Mouse (Mus musculus): ENCODE measurements around the gene Wdr49. TPM values are rescaled to one million over a fixed set of nuclear protein-coding genes. Genes with fewer than 3 reads are reported as not detected.
A peak's percentile ranks its signal among the peaks of the same experiment; 100 is the strongest.

Gene Wdr49
- polyA plus RNA-seq (2015; fragmentation: Nextera tagmentation; extraction: Ambion mirVana), result 0.35 and 0.42 TPM in 2 replicates

DNA sequence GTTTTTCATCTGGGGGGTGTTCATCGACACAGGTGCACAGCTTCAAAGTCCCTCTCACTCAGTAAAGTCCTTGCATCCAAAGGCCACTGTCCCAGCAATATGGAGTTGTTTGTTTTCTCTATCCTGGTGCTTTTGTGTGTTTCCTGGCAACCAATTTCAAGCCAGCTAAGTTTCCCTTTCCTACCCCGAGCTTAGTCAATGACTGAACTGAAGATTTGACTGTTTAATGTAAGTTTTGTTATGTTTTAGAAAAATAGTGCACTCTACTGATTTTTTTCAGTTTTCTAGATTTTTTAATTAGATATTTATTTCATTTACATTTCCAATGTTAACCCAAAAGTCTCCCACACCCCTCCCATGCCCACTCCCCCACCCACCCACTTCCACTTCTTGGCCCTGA is at the start of gene Wdr49:
Wdr49 (minus strand) TSS at position 101 of the 400 bp plus-strand sequence.
- no peak within 1 kb of the TSS for H3K4me3 ChIP-seq
- WGBS, result 26% methylated on average over 2 of the region's 2 CpGs
- no peaks in the 10 kb centered on the region for H3K27me3 ChIP-seq
- no peaks in the 10 kb centered on the region for H3K4me1 ChIP-seq (replicated peaks)
- no peaks in the 10 kb centered on the region for H3K9me3 ChIP-seq
- H3K9ac ChIP-seq, result no peak within 1 kb of the TSS
- no peaks in the 10 kb centered on the region for H3K36me3 ChIP-seq
- no peak for ATAC-seq (ENCODE audit: low FRiP score, low read depth)
- no peak within 1 kb of the TSS for H3K27ac ChIP-seq (replicated peaks)
- H3K4me2 ChIP-seq, result no peak within 1 kb of the TSS

DNA sequence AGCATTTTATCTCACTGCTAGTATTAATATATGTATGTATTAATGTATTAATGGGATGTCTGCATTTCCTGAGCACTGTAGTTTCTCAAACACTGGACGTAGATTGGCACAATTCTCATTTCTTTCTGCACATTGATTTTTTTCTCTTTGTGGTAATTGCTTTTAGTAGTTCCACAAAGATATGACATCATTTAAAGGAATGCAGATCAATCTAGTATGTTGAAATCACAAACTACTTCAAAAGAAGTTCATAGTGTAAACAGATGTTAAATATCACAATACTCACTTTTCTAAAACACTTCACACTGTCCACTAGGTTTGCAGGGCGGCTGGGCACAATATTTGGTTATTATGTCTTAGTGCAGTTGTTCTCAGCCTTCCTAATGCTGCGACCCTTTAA is 49.1 kb upstream of the Wdr49 start:
- Histone ChIP-seq H3K36me3 (peaks cover 24% of the 10 kb centered on the region), H3K9ac (no peak overlapping the region), H3K4me2 (no peak overlapping the region), H3K9me3 (no peaks in the 10 kb centered on the region), H3K4me3 (no peak overlapping the region), H3K27me3 (no peaks in the 10 kb centered on the region), H3K4me1 (replicated peaks) (no peaks in the 10 kb centered on the region), H3K27ac (replicated peaks) (no peak overlapping the region)
- WGBS, result 93% methylated on average over 3 of the region's 3 CpGs
- ATAC-seq (ENCODE audit: low FRiP score, low read depth), result no peak

DNA sequence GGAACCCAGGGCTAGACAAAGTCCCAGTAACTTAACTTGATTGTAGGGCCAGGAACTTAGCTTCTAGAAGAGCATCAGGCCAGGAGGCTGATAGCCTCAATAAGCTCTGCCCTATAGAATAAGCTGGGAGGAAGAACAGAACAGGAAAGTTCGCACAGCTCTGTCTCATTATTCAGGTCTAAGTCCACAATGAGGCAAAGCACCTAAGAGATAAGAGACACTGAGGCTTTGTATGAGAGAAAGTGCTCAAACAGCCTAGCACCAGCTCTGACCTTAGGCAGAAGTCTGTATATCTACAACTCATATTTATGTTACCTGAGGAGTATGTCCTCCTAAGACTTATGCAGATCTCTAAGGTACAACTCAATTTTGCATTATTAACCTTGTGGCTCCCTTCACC is 40.6 kb upstream of the Wdr49 start:
- no peaks in the 10 kb centered on the region for H3K27me3 ChIP-seq
- no peak for ATAC-seq (ENCODE audit: low FRiP score, low read depth)
- peaks cover 31% of the 10 kb centered on the region for H3K36me3 ChIP-seq
- H3K27ac ChIP-seq (replicated peaks), result no peak overlapping the region
- no peaks in the 10 kb centered on the region for H3K9me3 ChIP-seq
- 94% methylated on average over 1 of the region's 1 CpGs for WGBS
- H3K4me1 ChIP-seq (replicated peaks), result no peaks in the 10 kb centered on the region
- no peak overlapping the region for H3K4me3 ChIP-seq
- H3K9ac ChIP-seq, result no peak overlapping the region
- H3K4me2 ChIP-seq, result no peak overlapping the region

DNA sequence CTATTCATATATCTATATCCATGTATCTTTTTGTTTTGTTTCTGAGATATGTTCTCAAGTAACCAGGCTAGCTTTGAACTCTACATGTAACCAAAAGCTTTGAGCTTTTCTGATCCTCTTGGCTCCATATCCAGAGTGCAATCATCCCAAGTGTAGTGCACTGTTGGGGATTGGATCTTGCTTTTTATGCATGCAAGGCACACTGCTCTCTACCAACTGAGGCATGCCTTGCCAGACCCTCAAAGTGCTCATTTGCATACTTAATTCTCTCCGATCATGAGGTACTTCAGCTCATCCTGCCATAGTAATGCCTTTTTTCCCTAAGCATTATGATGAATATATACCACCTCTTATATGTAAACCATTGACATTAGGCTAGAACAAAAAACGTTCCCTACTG is 39.4 kb upstream of the Wdr49 start:
- H3K27ac ChIP-seq (replicated peaks), result no peak overlapping the region
- no peak overlapping the region for H3K4me2 ChIP-seq
- no peak overlapping the region for H3K4me3 ChIP-seq
- no peak overlapping the region for H3K9ac ChIP-seq
- H3K4me1 ChIP-seq (replicated peaks), result no peaks in the 10 kb centered on the region
- no peaks in the 10 kb centered on the region for H3K9me3 ChIP-seq
- no peaks in the 10 kb centered on the region for H3K27me3 ChIP-seq
- peak; percentile 30; the same call in 1 of the 2 replicates for ATAC-seq (ENCODE audit: low FRiP score, low read depth)
- 52% methylated on average over 2 of the region's 2 CpGs for WGBS
- peaks cover 20% of the 10 kb centered on the region for H3K36me3 ChIP-seq

DNA sequence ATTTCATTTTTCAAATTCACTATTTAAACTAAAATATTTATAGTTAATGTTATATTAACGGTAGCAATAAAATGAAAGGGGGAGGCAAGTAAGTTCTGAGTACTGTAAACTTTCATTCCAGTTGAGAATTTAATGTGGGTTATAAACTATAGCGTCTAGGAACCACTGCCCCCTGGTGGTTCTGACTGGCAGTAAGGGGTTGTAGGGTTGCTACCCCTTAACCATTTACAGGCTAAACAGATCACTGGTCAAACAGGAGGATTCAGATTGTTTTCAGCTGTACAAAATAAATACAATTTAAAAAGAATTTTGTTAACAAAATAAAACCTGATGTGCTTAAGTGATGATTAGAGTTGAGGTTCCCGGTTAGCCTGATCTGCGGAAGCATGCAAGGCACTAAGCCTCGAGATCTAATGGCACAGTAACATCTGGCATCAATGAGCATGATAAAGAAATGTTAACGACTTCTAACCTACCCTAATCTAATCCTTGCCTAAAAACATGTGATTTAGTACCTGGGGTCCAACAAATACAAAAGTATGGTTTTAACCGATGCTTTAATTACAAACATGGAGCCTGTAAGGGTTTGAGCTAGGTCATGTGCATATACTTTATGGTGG is 35.8 kb upstream of the Wdr49 start:
- H3K27me3 ChIP-seq, result no peaks in the 10 kb centered on the region
- no peak for ATAC-seq (ENCODE audit: low FRiP score, low read depth)
- no peak overlapping the region for H3K27ac ChIP-seq (replicated peaks)

DNA sequence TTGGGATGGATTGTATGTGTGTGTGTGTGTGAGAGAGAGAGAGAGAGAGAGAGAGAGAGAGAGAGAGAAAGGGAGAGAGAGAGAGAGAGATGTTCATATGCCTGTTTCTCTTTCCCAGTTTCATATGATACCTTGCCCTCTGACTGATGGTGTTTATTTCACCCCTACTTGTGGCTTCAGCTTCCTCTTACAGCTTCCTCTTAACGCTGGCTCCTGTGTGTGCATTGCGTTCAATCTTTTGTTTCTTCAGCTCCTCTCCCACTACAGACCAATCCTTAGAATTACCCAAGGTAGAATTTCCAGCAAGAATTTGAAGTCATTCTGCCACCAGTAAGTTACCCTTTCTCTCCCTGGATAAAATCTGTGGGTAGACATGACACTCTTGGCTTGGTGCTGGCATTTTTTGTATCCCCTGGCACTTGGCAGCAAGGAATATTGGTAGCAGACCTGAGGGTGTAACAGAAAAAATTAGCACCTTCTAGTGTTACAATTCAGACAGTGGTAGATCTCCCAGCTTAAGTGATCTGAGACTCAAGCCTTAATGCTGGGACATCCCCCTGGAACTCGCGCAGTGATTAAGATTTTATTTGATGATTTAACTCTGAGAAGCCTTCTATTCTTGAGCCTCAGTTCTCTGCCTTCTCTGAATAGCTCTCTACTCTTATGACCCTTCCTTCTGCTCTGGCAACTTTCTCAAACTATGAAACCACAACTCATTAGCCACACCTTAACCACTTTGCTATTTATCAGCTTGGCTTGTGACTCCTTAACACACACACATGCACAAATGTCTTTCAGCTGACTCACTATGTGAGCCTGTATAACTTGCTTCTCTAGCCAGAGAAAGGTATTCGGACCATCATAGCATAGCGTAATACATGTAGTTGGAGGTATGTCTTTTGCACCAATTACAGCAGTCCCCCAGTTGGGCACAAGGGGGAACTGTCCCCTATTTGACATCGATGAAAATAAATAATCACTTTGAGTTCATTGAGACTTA is 17.3 kb upstream of the Wdr49 start:
- no peaks in the 10 kb centered on the region for H3K4me1 ChIP-seq (replicated peaks)
- WGBS, result 90% methylated on average over 7 of the region's 7 CpGs
- no peaks in the 10 kb centered on the region for H3K27me3 ChIP-seq
- H3K36me3 ChIP-seq, result no peaks in the 10 kb centered on the region
- H3K4me3 ChIP-seq, result no peak overlapping the region
- ATAC-seq (ENCODE audit: low FRiP score, low read depth), result no peak
- H3K27ac ChIP-seq (replicated peaks), result no peak overlapping the region
- H3K9me3 ChIP-seq, result no peaks in the 10 kb centered on the region
- H3K4me2 ChIP-seq, result no peak overlapping the region
- no peak overlapping the region for H3K9ac ChIP-seq

More for the DNA sequence above, 35.8 kb upstream of the Wdr49 start:
- Histone ChIP-seq H3K9me3 (no peaks in the 10 kb centered on the region), H3K4me1 (replicated peaks) (no peaks in the 10 kb centered on the region), H3K4me2 (no peak overlapping the region), H3K36me3 (peaks cover 24% of the 10 kb centered on the region), H3K9ac (no peak overlapping the region), H3K4me3 (no peak overlapping the region)
- WGBS, result 80% methylated on average over 7 of the region's 7 CpGs

DNA sequence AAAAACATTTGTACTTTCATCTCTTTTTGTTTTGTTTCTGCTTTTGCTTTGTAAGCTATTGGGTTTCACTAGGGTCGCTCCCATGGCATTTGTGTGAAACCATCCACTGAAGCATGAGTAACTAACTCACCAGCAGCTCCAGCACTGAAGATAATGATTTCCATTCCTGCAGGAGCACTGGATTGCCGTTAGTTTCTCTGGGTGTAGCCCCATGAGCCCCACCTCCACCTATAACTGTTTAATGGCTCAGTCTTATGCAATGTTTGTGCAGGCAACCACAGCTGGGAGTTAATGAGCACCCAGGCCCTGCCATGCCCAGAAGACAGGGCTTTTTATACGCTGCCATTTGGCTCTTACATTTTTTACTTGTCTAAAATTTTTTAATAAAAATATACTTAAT is 11.0 kb upstream of the Wdr49 start:
- WGBS, result 64% methylated on average over 3 of the region's 3 CpGs
- no peak overlapping the region for H3K4me2 ChIP-seq
- ATAC-seq (ENCODE audit: low FRiP score, low read depth), result no peak
- no peak overlapping the region for H3K4me3 ChIP-seq
- no peaks in the 10 kb centered on the region for H3K4me1 ChIP-seq (replicated peaks)
- H3K36me3 ChIP-seq, result no peaks in the 10 kb centered on the region
- no peaks in the 10 kb centered on the region for H3K27me3 ChIP-seq
- H3K9me3 ChIP-seq, result no peaks in the 10 kb centered on the region
- H3K9ac ChIP-seq, result no peak overlapping the region
- H3K27ac ChIP-seq (replicated peaks), result no peak overlapping the region

DNA sequence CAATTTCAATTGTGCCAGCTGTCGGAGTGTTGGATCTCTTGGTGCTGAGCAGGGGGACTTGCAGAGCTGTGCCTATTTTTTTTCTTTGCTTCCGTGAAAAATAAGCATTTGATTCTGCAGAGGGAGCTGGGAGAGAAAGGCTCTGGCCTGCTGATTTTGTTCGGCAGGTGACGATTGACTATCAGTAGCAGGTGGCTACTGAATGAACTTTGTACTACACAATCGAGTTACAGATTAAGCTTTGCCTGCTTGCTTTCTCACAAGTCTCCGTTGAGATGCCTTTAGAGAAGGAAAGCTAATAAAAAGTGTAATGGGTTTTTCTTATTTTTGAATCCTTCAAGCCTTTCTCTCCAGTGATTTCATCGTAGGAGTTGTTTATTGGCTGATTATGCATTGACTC is 6.8 kb downstream of the Wdr49 start:
- 75% methylated on average over 7 of the region's 7 CpGs for WGBS
- Histone ChIP-seq H3K4me2 (no peak overlapping the region), H3K9me3 (no peaks in the 10 kb centered on the region), H3K9ac (no peak overlapping the region), H3K27ac (replicated peaks) (no peak overlapping the region), H3K4me1 (replicated peaks) (no peaks in the 10 kb centered on the region), H3K27me3 (no peaks in the 10 kb centered on the region), H3K36me3 (no peaks in the 10 kb centered on the region), H3K4me3 (no peak overlapping the region)
- no peak for ATAC-seq (ENCODE audit: low FRiP score, low read depth)

DNA sequence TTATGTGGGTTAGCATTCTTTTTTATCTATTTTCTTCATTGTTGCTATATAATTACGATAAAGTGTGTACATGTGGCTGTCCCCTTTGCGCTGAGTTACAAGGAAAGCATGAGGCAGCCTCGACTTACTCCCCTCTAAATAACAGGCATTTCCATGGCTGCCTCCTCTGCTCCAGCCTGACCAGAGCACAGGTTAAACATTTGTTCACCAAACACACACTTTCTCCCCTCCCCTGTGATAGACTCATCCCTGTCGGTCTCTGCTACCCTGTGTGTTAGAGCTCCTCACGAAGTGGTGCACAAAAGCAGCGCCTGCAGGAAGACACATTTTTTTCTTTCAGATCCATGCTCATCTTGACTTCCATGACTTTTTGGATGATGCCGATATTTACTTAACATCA is 7.3 kb downstream of the Wdr49 start:
- H3K9me3 ChIP-seq, result no peaks in the 10 kb centered on the region
- no peaks in the 10 kb centered on the region for H3K36me3 ChIP-seq
- no peak for ATAC-seq (ENCODE audit: low FRiP score, low read depth)
- WGBS, result 84% methylated on average over 7 of the region's 7 CpGs
- no peak overlapping the region for H3K4me2 ChIP-seq
- H3K4me3 ChIP-seq, result no peak overlapping the region
- no peaks in the 10 kb centered on the region for H3K4me1 ChIP-seq (replicated peaks)
- no peaks in the 10 kb centered on the region for H3K27me3 ChIP-seq
- H3K27ac ChIP-seq (replicated peaks), result no peak overlapping the region
- no peak overlapping the region for H3K9ac ChIP-seq

DNA sequence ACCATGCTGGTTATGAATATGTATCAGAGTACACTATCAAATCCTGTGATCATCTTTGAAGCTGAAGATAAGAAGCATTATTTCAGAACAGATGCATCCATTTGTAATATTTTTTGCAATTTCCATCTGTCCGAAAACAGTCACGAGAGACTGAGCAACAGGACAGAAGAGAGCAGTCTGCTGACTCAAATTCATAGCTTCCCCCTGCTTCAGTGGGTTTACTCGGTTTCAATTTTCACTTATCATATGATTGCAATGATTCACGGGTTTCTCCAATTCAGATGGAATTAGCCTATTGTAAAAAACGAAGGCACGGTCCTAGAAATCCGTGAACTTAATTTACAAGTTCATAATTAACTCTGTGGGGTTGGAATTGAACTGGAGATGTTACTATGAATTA is 13.8 kb downstream of the Wdr49 start:
- H3K9me3 ChIP-seq, result no peaks in the 10 kb centered on the region
- H3K4me2 ChIP-seq, result no peak overlapping the region
- H3K4me1 ChIP-seq (replicated peaks), result no peaks in the 10 kb centered on the region
- no peak overlapping the region for H3K9ac ChIP-seq
- H3K36me3 ChIP-seq, result no peaks in the 10 kb centered on the region
- no peak overlapping the region for H3K27ac ChIP-seq (replicated peaks)
- no peaks in the 10 kb centered on the region for H3K27me3 ChIP-seq
- H3K4me3 ChIP-seq, result no peak overlapping the region
- no peak for ATAC-seq (ENCODE audit: low FRiP score, low read depth)
- WGBS, result 88% methylated on average over 7 of the region's 7 CpGs

DNA sequence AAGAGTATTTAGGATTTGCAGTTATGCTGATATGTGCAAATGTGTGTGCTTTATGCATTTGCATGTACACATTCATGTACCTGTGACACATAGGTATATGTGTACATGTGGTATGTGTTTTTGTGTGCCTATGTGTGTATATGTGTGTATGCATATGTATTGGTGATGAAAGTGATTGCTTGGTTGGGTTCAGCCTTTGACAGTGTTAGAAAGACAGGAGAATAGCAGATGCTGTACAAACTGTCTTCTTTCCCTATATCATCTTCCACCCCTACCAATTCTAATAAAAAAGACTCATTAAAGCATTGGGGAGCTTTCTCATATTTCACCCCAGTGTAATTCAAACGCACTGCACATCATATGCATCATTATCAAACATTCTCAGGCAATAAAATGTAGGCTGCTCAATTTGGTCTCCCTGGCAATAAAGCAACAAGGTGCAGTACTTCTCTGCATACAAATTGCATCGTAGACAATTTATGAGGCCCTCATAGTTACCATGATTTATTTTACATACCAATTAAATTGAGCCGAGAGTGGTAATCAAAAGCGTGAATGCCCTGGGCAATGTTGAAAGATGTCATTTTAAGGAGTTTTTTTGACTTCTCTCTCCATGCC is 51.3 kb downstream of the Wdr49 start:
- no peaks in the 10 kb centered on the region for H3K4me1 ChIP-seq (replicated peaks)
- no peaks in the 10 kb centered on the region for H3K9me3 ChIP-seq
- 51% methylated on average over 4 of the region's 4 CpGs for WGBS
- no peak overlapping the region for H3K9ac ChIP-seq
- H3K36me3 ChIP-seq, result no peaks in the 10 kb centered on the region
- peak; percentile 66; the same call in 1 of the 2 replicates for ATAC-seq (ENCODE audit: low FRiP score, low read depth)
- no peaks in the 10 kb centered on the region for H3K27me3 ChIP-seq
- no peak overlapping the region for H3K4me2 ChIP-seq
- H3K27ac ChIP-seq (replicated peaks), result 0 out of 2 replicates have a peak overlapping the region, but pooled peaks have one; percentile 30
- H3K4me3 ChIP-seq, result no peak overlapping the region

DNA sequence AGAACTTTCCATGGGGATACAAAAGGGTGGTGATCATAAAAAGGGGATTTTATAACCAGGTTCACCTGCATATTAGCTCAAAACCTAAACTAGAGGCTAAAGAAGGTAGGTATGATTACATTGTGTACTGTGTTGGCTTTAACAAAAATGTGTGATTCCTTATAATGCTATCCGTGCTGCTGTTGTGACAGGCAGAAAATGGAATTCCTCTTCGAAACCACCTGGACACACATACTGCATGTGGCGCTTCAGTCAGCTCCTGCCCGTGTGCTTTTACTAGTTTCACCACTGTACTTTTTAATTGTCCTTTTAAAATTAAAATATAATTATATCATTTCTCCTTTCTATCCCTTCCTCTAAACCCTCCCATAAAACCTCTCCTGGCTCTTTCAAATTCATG is 86.0 kb downstream of the Wdr49 start:
- Histone ChIP-seq H3K36me3 (no peaks in the 10 kb centered on the region), H3K4me2 (no peak overlapping the region), H3K4me1 (replicated peaks) (peaks cover 11% of the 10 kb centered on the region), H3K27ac (replicated peaks) (peak overlapping the region; percentile 80), H3K9me3 (no peaks in the 10 kb centered on the region), H3K27me3 (no peaks in the 10 kb centered on the region), H3K4me3 (no peak overlapping the region), H3K9ac (no peak overlapping the region)
- WGBS, result 86% methylated on average over 4 of the region's 4 CpGs
- no peak for ATAC-seq (ENCODE audit: low FRiP score, low read depth)

Data from hindbrain, embryonic 15.5 days (tissue).